Mouse (Mus musculus) cerebellum, postnatal 14 days (tissue): ENCODE data around the gene Alg14.

ENCODE experiments used
- DNase-seq, 2 experiments: peaks; one replicate each; pipeline ENCODE4 v3.0.0; 2021; ENCODE audit warnings: mixed read lengths in 2 of 2

Gene Alg14

GRCm38 (mm10) chr3:121279679-121280078 is 11.9 kb upstream of the Alg14 start:
- DNase-seq = no peak

- DNase-seq = no peak
Measured at GRCm38 (mm10) chr3:121282998-121283397, 8.6 kb upstream of the Alg14 start, which contains the start of gene Tmem56. Tmem56 (minus strand) TSS chr3:121283098.

GRCm38 (mm10) chr3:121285219-121285618 is 6.4 kb upstream of the Alg14 start:
- DNase-seq = peak; percentile 50 to 53

GRCm38 (mm10) chr3:121287151-121287550 is 4.4 kb upstream of the Alg14 start:
- DNase-seq = peak in 1 of 2 experiments; percentile 33

- peak in 1 of 2 experiments; percentile 35 for DNase-seq
Measured at GRCm38 (mm10) chr3:121290681-121291080, 892 bp upstream of the Alg14 start.

- no peak for DNase-seq
Measured at GRCm38 (mm10) chr3:121291225-121291559, 381 bp upstream of the Alg14 start.

- DNase-seq = no peak
Measured at GRCm38 (mm10) chr3:121294200-121294599, 2.6 kb downstream of the Alg14 start.

- DNase-seq = peak in 1 of 2 experiments; percentile 32
Measured at GRCm38 (mm10) chr3:121306641-121307040, 15.1 kb downstream of the Alg14 start.

- DNase-seq = peak; percentile 84 to 85
Measured at GRCm38 (mm10) chr3:121307532-121308234, 16.1 kb downstream of the Alg14 start.

GRCm38 (mm10) chr3:121308935-121309334 is 17.4 kb downstream of the Alg14 start:
- no peak for DNase-seq

- DNase-seq = no peak
Measured at GRCm38 (mm10) chr3:121309429-121309828, 17.9 kb downstream of the Alg14 start.

GRCm38 (mm10) chr3:121309896-121310714 is 18.5 kb downstream of the Alg14 start:
- DNase-seq = no peak

- no peak for DNase-seq
Measured at GRCm38 (mm10) chr3:121312426-121312825, 20.9 kb downstream of the Alg14 start.

- DNase-seq = no peak
Measured at GRCm38 (mm10) chr3:121312979-121313378, 21.4 kb downstream of the Alg14 start.

- no peak for DNase-seq
Measured at GRCm38 (mm10) chr3:121314149-121314548, 22.6 kb downstream of the Alg14 start.

GRCm38 (mm10) chr3:121315498-121315897 is 23.9 kb downstream of the Alg14 start:
- DNase-seq = no peak

GRCm38 (mm10) chr3:121319906-121320305 is 28.3 kb downstream of the Alg14 start:
- no peak for DNase-seq

- DNase-seq = no peak
Measured at GRCm38 (mm10) chr3:121320896-121321295, 29.3 kb downstream of the Alg14 start.

GRCm38 (mm10) chr3:121323371-121323770 is 31.8 kb downstream of the Alg14 start:
- no peak for DNase-seq

- no peak for DNase-seq
Measured at GRCm38 (mm10) chr3:121327406-121327805, 35.8 kb downstream of the Alg14 start.

- no peak for DNase-seq
Measured at GRCm38 (mm10) chr3:121329647-121330046, 38.1 kb downstream of the Alg14 start.

GRCm38 (mm10) chr3:121330244-121330646 is 38.7 kb downstream of the Alg14 start:
- no peak for DNase-seq

- peak; percentile 42 to 52 for DNase-seq
Measured at GRCm38 (mm10) chr3:121336234-121336890, 44.8 kb downstream of the Alg14 start.

- no peak for DNase-seq
Measured at GRCm38 (mm10) chr3:121338687-121339086, 47.1 kb downstream of the Alg14 start.
